25 mouse cellular contexts compared by ENCODE assay signal in genomic region chr4:150907099-150907498, GRCm38 (mm10).
"Had no signal": no experiment of that assay in that cellular context is flagged by ENCODE, and none has a peak within 500 bp of the region (broad histone marks: within the 10 kb centered on the region; RNA-seq: fewer than 3 reads in every experiment).

No protein-coding gene starts in this region.

- H3K9me3 ChIP-seq: limb, embryonic 10.5 days; limb, embryonic 13.5 days; liver, embryonic 12.5 days; liver, embryonic 15.5 days; lung, embryonic 15.5 days; megakaryocyte, embryonic 14.5 days; midbrain, embryonic 10.5 days; midbrain, embryonic 13.5 days; neural tube, embryonic 13.5 days had no signal

- H3K4me3 ChIP-seq: layer of hippocampus, adult 2 months; limb, embryonic 10.5 days; limb, embryonic 13.5 days; liver, embryonic 12.5 days; liver, embryonic 15.5 days; lung, embryonic 15.5 days; megakaryocyte, embryonic 14.5 days; midbrain, embryonic 10.5 days; midbrain, embryonic 13.5 days; myocyte; neural tube, embryonic 13.5 days had no signal

- DNase-seq: kidney, postnatal 25 days; layer of hippocampus, adult 9-11 months; liver; lung, adult 18-20 months; lung, postnatal 10 days; lung, postnatal 36 days; retina, postnatal 1 day; right cerebral cortex, postnatal 25 days; thymus, adult 2 months; thymus, postnatal 14 days; thymus, postnatal 4 days had no signal

- H3K4me2 ChIP-seq: limb, embryonic 13.5 days; liver, embryonic 12.5 days; liver, embryonic 15.5 days; lung, embryonic 15.5 days; midbrain, embryonic 13.5 days; neural tube, embryonic 13.5 days had no signal

- H3K27ac ChIP-seq: kidney, postnatal 0 days; limb, embryonic 10.5 days; limb, embryonic 13.5 days; liver, embryonic 12.5 days; liver, embryonic 15.5 days; lung, embryonic 15.5 days; midbrain, embryonic 10.5 days; midbrain, embryonic 13.5 days; neural tube, embryonic 13.5 days; stomach, postnatal 0 days had no signal

- ATAC-seq: liver, embryonic 12.5 days; midbrain, embryonic 13.5 days; midbrain, embryonic 16.5 days had no signal

- H3K27me3 ChIP-seq: limb, embryonic 13.5 days; liver, embryonic 12.5 days; liver, embryonic 15.5 days; lung, embryonic 15.5 days; megakaryocyte, embryonic 14.5 days; midbrain, embryonic 13.5 days; neural tube, embryonic 13.5 days had no signal

- H3K9ac ChIP-seq: liver, embryonic 12.5 days; liver, embryonic 15.5 days; lung, embryonic 15.5 days; midbrain, embryonic 13.5 days; neural tube, embryonic 13.5 days had no signal
